Mouse (Mus musculus) MEL (cell line): ENCODE data around the gene Ablim1.

ENCODE experiments used
- GATA1 ChIP-seq: IDR thresholded peaks from 2 replicates; pipeline ENCODE4 v1.6.1; 2011; ENCODE audit warnings: low read depth, low read length, improper control_type of control experiment
- MEF2A ChIP-seq: IDR thresholded peaks from 2 replicates; pipeline ENCODE4 v1.6.1; 2014; ENCODE audit warnings: low read depth, mild to moderate bottlenecking, inconsistent platforms, low read length, improper control_type of control experiment; ENCODE audit not compliant: poor library complexity, insufficient replicate concordance, severe bottlenecking; ENCODE audit errors: extremely low read depth
- UBTF ChIP-seq: IDR thresholded peaks from 2 replicates; pipeline ENCODE4 v1.6.1; 2012; ENCODE audit warnings: low read depth, mild to moderate bottlenecking, inconsistent platforms, low read length, improper control_type of control experiment, moderate library complexity, borderline replicate concordance; ENCODE audit not compliant: insufficient read depth

DNA sequence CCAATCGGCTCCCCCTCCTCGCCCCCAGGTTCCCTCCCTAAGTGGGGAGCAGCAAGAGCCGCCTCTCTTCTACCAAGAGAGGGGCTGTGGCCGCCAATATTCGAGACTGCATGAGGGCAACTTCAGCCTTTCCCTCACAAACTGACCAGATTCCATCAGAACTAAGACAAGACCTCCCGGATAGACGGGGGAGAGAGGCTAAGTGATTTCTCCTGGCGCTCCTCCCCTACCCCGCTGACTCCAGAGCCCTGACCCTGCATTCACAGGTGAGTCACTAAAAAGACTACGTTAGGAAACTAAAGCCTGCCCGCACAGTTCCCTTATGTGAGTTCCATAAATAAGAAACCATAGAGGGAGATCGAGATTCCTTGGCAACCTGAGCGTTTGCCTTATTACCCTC, 307.9 kb downstream of the Ablim1 start:
- TF ChIP-seq MEF2A (no peak), UBTF (no peak), GATA1 (no peak)
